Mouse (Mus musculus): Measurements from ENCODE around the gene Nr1d2. TPM values are rescaled to one million over a fixed set of nuclear protein-coding genes. Genes with fewer than 3 reads are reported as not detected.
"Not testable (repeated sequence)": the region's sequence is repeated elsewhere in the genome, so short reads cannot be mapped to it uniquely, and the experiment has no call there.

Gene Nr1d2
- total and polyA plus RNA-seq, 2 experiments from 2014 or later = 9.5 to 15.9 TPM

DNA sequence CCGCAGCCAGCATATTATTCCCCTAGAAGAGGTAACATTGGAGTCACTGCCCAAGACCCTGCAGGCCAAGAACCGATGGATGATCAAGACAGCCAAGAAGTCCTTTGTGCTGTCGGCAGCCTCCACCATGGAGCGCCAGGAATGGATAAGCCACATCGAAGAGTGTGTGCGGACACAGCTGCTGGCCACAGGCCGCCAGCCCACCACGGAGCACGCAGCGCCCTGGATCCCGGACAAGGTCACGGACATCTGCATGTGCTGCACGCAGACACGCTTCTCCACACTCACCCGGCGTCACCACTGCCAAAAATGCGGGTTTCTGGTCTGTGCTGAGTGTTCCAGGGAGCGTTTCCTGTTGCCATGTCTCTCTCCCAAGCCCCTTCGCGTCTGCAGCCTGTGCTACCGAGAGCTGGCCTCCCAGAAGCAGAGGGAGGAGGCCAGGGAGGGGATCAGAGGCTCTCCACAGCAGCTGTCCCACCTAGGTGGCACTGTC is 3.8 kb upstream of the Nr1d2 start:
- no peak for TF ChIP-seq CTCF (IDR thresholded peaks at IDR 0.05; ENCODE audit: low read depth)

GRCm38 (mm10) chr14:18241786-18242185 is 2.9 kb upstream of the Nr1d2 start:
- H3K4me2 ChIP-seq (ENCODE audit: low read depth, low read length) = no peak overlapping the region
- DNase-seq (ENCODE audit: low spot score) (no peak), ATAC-seq (no peak)
- no peaks in the 10 kb centered on the region for H3K9me3 ChIP-seq (ENCODE audit: low read length)
- TF ChIP-seq CTCF (IDR thresholded peaks at IDR 0.05; ENCODE audit: low read depth) = no peak
- H3K27me3 ChIP-seq (ENCODE audit: insufficient read depth, low read length) = no peaks in the 10 kb centered on the region
- H3K36me3 ChIP-seq (ENCODE audit: insufficient read depth, low read length) = no peaks in the 10 kb centered on the region
- no peak overlapping the region for H3K27ac ChIP-seq
- 90% methylated on average over 4 of the region's 4 CpGs for WGBS
- H3K4me3 ChIP-seq (ENCODE audit: low read length) = no peak overlapping the region
- H3K9ac ChIP-seq (replicated peaks; ENCODE audit: low read length) = no peak overlapping the region
- no peaks in the 10 kb centered on the region for H3K4me1 ChIP-seq (ENCODE audit: insufficient read depth, low read length)

More for the DNA sequence above, 3.8 kb upstream of the Nr1d2 start:
- Histone ChIP-seq H3K27me3 (ENCODE audit: insufficient read depth, low read length) (no peaks in the 10 kb centered on the region), H3K9ac (replicated peaks; ENCODE audit: low read length) (no peak overlapping the region), H3K27ac (no peak overlapping the region), H3K4me2 (ENCODE audit: low read depth, low read length) (no peak overlapping the region), H3K4me1 (ENCODE audit: insufficient read depth, low read length) (no peaks in the 10 kb centered on the region), H3K4me3 (ENCODE audit: low read length) (no peak overlapping the region), H3K36me3 (ENCODE audit: insufficient read depth, low read length) (no peaks in the 10 kb centered on the region), H3K9me3 (ENCODE audit: low read length) (no peaks in the 10 kb centered on the region)
- ATAC-seq = no peak
- no peak for DNase-seq (ENCODE audit: low spot score)
- 84% methylated on average over 21 of the region's 21 CpGs for whole genome bisulfite sequencing

- DNase-seq (ENCODE audit: low spot score) = no peak
- H3K4me3 ChIP-seq (ENCODE audit: low read length) = no peak overlapping the region
- H3K27me3 ChIP-seq (ENCODE audit: insufficient read depth, low read length) = no peaks in the 10 kb centered on the region
- no peak overlapping the region for H3K27ac ChIP-seq
- 68% methylated on average over 7 of the region's 7 CpGs for WGBS
- ATAC-seq = no peak
- no peaks in the 10 kb centered on the region for H3K9me3 ChIP-seq (ENCODE audit: low read length)
- no peak overlapping the region for H3K4me2 ChIP-seq (ENCODE audit: low read depth, low read length)
- no peaks in the 10 kb centered on the region for H3K36me3 ChIP-seq (ENCODE audit: insufficient read depth, low read length)
- H3K9ac ChIP-seq (replicated peaks; ENCODE audit: low read length) = no peak overlapping the region
- no peaks in the 10 kb centered on the region for H3K4me1 ChIP-seq (ENCODE audit: insufficient read depth, low read length)
- no peak for TF ChIP-seq CTCF (IDR thresholded peaks at IDR 0.05; ENCODE audit: low read depth)
These were observed 1.2 kb upstream of the Nr1d2 start for GRCm38 (mm10) chr14:18240132-18240531.

GRCm38 (mm10) chr14:18238131-18238749 is 687 bp downstream of the Nr1d2 start:
- Histone ChIP-seq H3K4me3 (ENCODE audit: low read length) (peak overlapping the region; percentile 88), H3K36me3 (ENCODE audit: insufficient read depth, low read length) (no peaks in the 10 kb centered on the region), H3K4me2 (ENCODE audit: low read depth, low read length) (peak overlapping the region; percentile 77), H3K27ac (peak overlapping the region; percentile 95), H3K9me3 (ENCODE audit: low read length) (no peaks in the 10 kb centered on the region), H3K9ac (replicated peaks; ENCODE audit: low read length) (peak overlapping the region; percentile 84), H3K4me1 (ENCODE audit: insufficient read depth, low read length) (no peaks in the 10 kb centered on the region), H3K27me3 (ENCODE audit: insufficient read depth, low read length) (no peaks in the 10 kb centered on the region)
- no peak for TF ChIP-seq CTCF (IDR thresholded peaks at IDR 0.05; ENCODE audit: low read depth)
- ATAC-seq (peak; percentile 94), DNase-seq (ENCODE audit: low spot score) (peak; percentile 98)
- WGBS = under 1% methylated on average over 67 of the region's 71 CpGs

DNA sequence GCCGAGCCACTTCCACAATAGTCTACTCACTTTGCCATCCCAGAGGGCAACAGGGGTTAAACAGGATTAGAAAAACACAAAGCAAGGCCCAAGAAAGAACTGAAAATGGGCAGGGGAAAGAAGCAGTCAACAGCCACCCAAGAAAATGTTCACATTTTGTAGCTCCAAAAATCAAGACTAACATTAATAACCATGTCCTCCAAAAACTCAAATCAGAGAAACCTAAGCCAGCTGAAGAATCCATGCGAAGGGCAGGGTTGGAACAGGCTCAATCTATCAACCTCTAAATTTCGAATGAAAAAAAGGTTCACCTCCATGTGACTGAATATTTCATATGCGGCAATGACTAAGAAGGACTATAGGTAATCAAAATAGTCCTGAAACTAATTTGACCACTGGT is 1.5 kb downstream of the Nr1d2 start:
- Histone ChIP-seq H3K9me3 (ENCODE audit: low read length) (no peaks in the 10 kb centered on the region), H3K27me3 (ENCODE audit: insufficient read depth, low read length) (no peaks in the 10 kb centered on the region), H3K4me2 (ENCODE audit: low read depth, low read length) (peak overlapping the region; percentile 77), H3K4me1 (ENCODE audit: insufficient read depth, low read length) (no peaks in the 10 kb centered on the region), H3K9ac (replicated peaks; ENCODE audit: low read length) (0 out of 2 replicates have a peak overlapping the region, but pooled peaks have one; percentile 84), H3K36me3 (ENCODE audit: insufficient read depth, low read length) (no peaks in the 10 kb centered on the region), H3K4me3 (ENCODE audit: low read length) (peak overlapping the region; percentile 88), H3K27ac (no peak overlapping the region)
- DNase-seq (ENCODE audit: low spot score) (no peak), ATAC-seq (no peak)
- WGBS = 59% methylated on average over 4 of the region's 4 CpGs
- TF ChIP-seq CTCF (IDR thresholded peaks at IDR 0.05; ENCODE audit: low read depth) = no peak

GRCm38 (mm10) chr14:18236496-18237235 is 2.3 kb downstream of the Nr1d2 start:
- H3K27me3 ChIP-seq (ENCODE audit: insufficient read depth, low read length); H3K27ac ChIP-seq; DNase-seq (ENCODE audit: low spot score); H3K36me3 ChIP-seq (ENCODE audit: insufficient read depth, low read length); H3K9ac ChIP-seq (replicated peaks; ENCODE audit: low read length); H3K4me1 ChIP-seq (ENCODE audit: insufficient read depth, low read length); H3K4me2 ChIP-seq (ENCODE audit: low read depth, low read length); H3K9me3 ChIP-seq (ENCODE audit: low read length); H3K4me3 ChIP-seq (ENCODE audit: low read length); ATAC-seq: not testable (repeated sequence)
- 95% methylated on average over 2 of the region's 2 CpGs for WGBS

Data from hindbrain, postnatal 0 days (tissue).